Mouse (Mus musculus) neural tube, embryonic 14.5 days (tissue): ENCODE data around the gene Spag4. TPM values are rescaled to one million over a fixed set of nuclear protein-coding genes. Genes with fewer than 3 reads are reported as not detected.
A peak's percentile ranks its signal among the peaks of the same experiment; 100 is the strongest.
"Not testable (repeated sequence)": the region's sequence is repeated elsewhere in the genome, so short reads cannot be mapped to it uniquely, and the experiment has no call there.

ENCODE experiments used
- ATAC-seq: fragments of 200-750 bp; cut with Nextera tagmentation; 2 replicates; pipeline ENCODE4 v1.8.0; 2017; ENCODE audit warnings: low read depth, mild to moderate bottlenecking, moderate TSS enrichment, moderate library complexity
- H3K27ac ChIP-seq: fragments of 300-500 bp; sonication (generic); 2 replicates; pipeline ENCODE4 v1.5.1; 2014; ENCODE audit warnings: low read depth, mild to moderate bottlenecking, control low read depth, low read length, moderate library complexity, mixed read lengths
- H3K27me3 ChIP-seq: fragments of 300-500 bp; sonication (generic); 2 replicates; pipeline ENCODE4 v1.6.1; 2014; ENCODE audit warnings: low read length; ENCODE audit not compliant: control insufficient read depth, insufficient read depth
- H3K36me3 ChIP-seq: fragments of 300-500 bp; sonication (generic); 2 replicates; pipeline ENCODE4 v1.6.1; 2014; ENCODE audit warnings: low read length, mixed read lengths; ENCODE audit not compliant: control insufficient read depth, insufficient read depth
- H3K4me1 ChIP-seq: fragments of 300-500 bp; sonication (generic); 2 replicates; pipeline ENCODE4 v1.6.1; 2014; ENCODE audit warnings: low read length; ENCODE audit not compliant: control insufficient read depth, insufficient read depth
- H3K4me2 ChIP-seq: fragments of 300-500 bp; sonication (generic); 2 replicates; pipeline ENCODE4 v1.6.1; 2014; ENCODE audit warnings: mild to moderate bottlenecking, low read depth, low read length, control low read depth
- H3K4me3 ChIP-seq: fragments of 300-500 bp; sonication (generic); 2 replicates; pipeline ENCODE4 v1.5.1; 2014; ENCODE audit warnings: low read depth, low read length, control low read depth, mixed read lengths
- H3K9ac ChIP-seq: fragments of 300-500 bp; sonication (generic); replicated peaks from 2 replicates; pipeline ENCODE4 v1.6.1; 2014; ENCODE audit warnings: low read depth, mild to moderate bottlenecking, control low read depth, low read length, mixed read lengths
- H3K9me3 ChIP-seq: fragments of 300-500 bp; sonication (generic); 2 replicates; pipeline ENCODE4 v1.6.1; 2016; ENCODE audit warnings: low read length; ENCODE audit not compliant: control insufficient read depth
- WGBS: fragments of 180-500 bp; shearing (Covaris S2); extraction: QIAGEN DNeasy Blood & Tissue Kit; methylation state at CpG from one replicate; pipeline ENCODE4 v1.1.7; 2014; 5-methylcytosine and 5-hydroxymethylcytosine counted together
- polyA plus RNA-seq: library from polyadenylated mRNA; unstranded; fragments of >200 nt; fragmentation: Nextera tagmentation; extraction: Ambion mirVana; gene quantifications from 2 replicates; pipeline ENCODE4 v1.2.1, GENCODE M21; 2014

Spag4 gene
- polyA plus RNA-seq, 1 experiment from 2014 or later: 8.8 TPM

- H3K9me3 ChIP-seq: no peaks in the 10 kb centered on the region
- WGBS: 89% methylated on average over 3 of the region's 3 CpGs
- no peaks in the 10 kb centered on the region for H3K4me1 ChIP-seq
- H3K4me2 ChIP-seq: no peak overlapping the region
- H3K27me3 ChIP-seq: no peaks in the 10 kb centered on the region
- no peak overlapping the region for H3K4me3 ChIP-seq
- no peak overlapping the region for H3K27ac ChIP-seq
- no peak for ATAC-seq
- no peak overlapping the region for H3K9ac ChIP-seq
- H3K36me3 ChIP-seq: no peaks in the 10 kb centered on the region
Measured at GRCm38 (mm10) chr2:156084541-156084940, 19.6 kb downstream of the Spag4 start.

GRCm38 (mm10) chr2:156087391-156088110, 22.6 kb downstream of the Spag4 start:
- Histone ChIP-seq H3K36me3 (no peaks in the 10 kb centered on the region), H3K4me1 (no peaks in the 10 kb centered on the region), H3K27me3 (no peaks in the 10 kb centered on the region), H3K9ac (no peak overlapping the region), H3K4me2 (no peak overlapping the region), H3K27ac (no peak overlapping the region), H3K4me3 (no peak overlapping the region), H3K9me3 (no peaks in the 10 kb centered on the region)
- WGBS: 91% methylated on average over 7 of the region's 7 CpGs
- no peak for ATAC-seq

GRCm38 (mm10) chr2:156089799-156090198, 24.8 kb downstream of the Spag4 start:
- Histone ChIP-seq H3K4me3 (no peak overlapping the region), H3K27me3 (no peaks in the 10 kb centered on the region), H3K36me3 (0 out of 2 replicates have a peak, but pooled peaks cover under 1% of the 10 kb centered on the region), H3K4me1 (no peaks in the 10 kb centered on the region), H3K9me3 (no peaks in the 10 kb centered on the region), H3K27ac (no peak overlapping the region), H3K4me2 (no peak overlapping the region), H3K9ac (no peak overlapping the region)
- ATAC-seq: no peak
- 63% methylated on average over 1 of the region's 1 CpGs for WGBS

DNA sequence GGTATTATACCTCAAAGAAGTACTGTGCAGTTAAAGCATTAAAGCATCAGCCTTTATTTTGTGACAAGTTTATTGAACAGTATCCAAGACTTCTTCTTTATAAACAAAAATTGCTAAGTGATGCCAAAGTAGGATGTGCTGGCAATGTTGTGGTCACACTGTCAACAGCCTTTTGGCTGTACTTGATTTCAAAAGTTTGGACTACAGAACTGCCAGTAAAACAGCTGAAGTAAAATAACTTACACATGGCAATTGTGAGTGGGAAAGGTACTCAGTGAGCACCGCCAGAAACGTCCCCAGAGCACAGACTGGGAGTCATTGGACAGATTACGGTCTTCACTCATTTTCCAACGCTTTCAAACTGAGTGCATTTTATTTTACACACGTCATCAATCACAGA, 27.0 kb downstream of the Spag4 start:
- peaks cover 19% of the 10 kb centered on the region for H3K36me3 ChIP-seq
- ATAC-seq: no peak

GRCm38 (mm10) chr2:156110627-156111357, 45.8 kb downstream of the Spag4 start:
- Histone ChIP-seq H3K9ac (peak overlapping the region; percentile 94), H3K27me3 (no peaks in the 10 kb centered on the region), H3K27ac (peak overlapping the region; percentile 89), H3K4me2 (peak overlapping the region; percentile 65), H3K36me3 (no peaks in the 10 kb centered on the region), H3K4me3 (peak overlapping the region; percentile 83), H3K9me3 (no peaks in the 10 kb centered on the region), H3K4me1 (peaks cover 11% of the 10 kb centered on the region)
- peak; percentile 78 for ATAC-seq
- WGBS: 2% methylated on average over 16 of the region's 16 CpGs

More for the DNA sequence above, 27.0 kb downstream of the Spag4 start:
- Histone ChIP-seq H3K9ac (no peak overlapping the region), H3K9me3 (no peaks in the 10 kb centered on the region), H3K4me2 (no peak overlapping the region), H3K4me3 (no peak overlapping the region), H3K4me1 (no peaks in the 10 kb centered on the region), H3K27me3 (no peaks in the 10 kb centered on the region), H3K27ac (no peak overlapping the region)
- WGBS: 77% methylated on average over 5 of the region's 5 CpGs

DNA sequence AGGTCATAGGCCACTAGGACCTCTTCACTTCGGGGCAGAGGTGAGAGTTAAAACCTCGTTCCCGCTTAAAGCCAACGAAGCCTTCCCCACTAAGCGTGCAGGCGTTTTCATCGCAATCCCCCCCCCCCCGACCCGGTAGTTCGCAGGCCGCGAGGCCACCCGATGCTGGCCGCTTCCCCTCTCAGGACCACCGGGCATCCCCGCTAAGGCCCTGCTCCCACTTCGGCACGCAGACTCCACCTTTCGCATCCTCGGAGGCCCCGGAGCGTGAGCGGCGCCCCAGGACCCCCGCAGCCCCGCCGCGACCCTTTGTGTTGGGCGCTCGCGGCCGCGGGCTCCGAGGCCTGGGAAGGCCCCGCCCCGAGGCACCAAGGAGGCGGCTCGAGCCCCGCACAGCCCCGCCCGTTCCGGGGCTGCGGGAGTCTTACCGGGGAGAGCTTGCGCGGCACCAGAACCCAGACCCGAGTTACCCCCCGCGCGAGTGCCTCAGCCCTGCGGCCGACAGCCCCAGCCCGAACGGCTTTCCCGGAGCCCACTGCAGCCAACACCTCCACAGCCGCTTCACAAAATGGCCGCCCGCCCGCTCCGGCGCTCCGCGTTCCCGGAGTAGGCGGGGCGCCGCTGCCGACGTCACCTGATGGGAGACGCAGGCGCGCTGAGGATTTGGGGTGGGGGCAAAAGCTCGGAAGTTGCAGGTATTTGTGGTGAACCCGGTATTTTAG, 46.5 kb downstream of the Spag4 start, which contains the start of the genes Cpne1 and Rbm12:
Gene Cpne1, minus strand, starts transcription at position 608 of the 722 bp plus-strand sequence.
Gene Rbm12, minus strand, starts transcription at position 621 of the 722 bp plus-strand sequence.
- WGBS: under 1% methylated on average over 55 of the region's 74 CpGs
- Histone ChIP-seq H3K9me3 (no peaks in the 10 kb centered on the region), H3K4me3 (peak within 1 kb of the TSS; percentile 83), H3K4me2 (peak within 1 kb of the TSS; percentile 65), H3K27me3 (no peaks in the 10 kb centered on the region), H3K4me1 (peaks cover 11% of the 10 kb centered on the region), H3K36me3 (no peaks in the 10 kb centered on the region), H3K9ac (peak within 1 kb of the TSS; percentile 94), H3K27ac (peak within 1 kb of the TSS; percentile 89)
- peak; percentile 91 for ATAC-seq

DNA sequence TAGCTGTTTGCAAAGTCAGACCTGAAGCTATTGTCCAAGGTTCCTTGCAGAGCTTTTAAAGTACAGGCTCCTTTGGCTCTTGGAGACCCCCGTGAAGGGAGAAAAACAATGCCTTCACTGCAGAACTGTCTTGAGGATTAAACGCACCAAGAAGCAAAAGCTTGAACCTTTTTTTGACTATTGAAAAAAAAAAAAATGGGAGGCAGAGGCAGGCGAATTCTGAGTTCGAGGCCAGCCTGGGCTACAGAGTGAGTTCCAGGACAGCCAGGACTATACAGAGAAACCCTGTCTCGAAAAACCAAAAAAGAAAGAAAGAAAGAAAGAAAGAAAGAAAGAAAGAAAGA, 47.1 kb downstream of the Spag4 start:
- WGBS: 28% methylated on average over 5 of the region's 5 CpGs
- peak overlapping the region; percentile 31 for H3K4me2 ChIP-seq
- not testable (repeated sequence) for ATAC-seq, H3K27ac ChIP-seq, H3K9ac ChIP-seq, H3K36me3 ChIP-seq, H3K9me3 ChIP-seq, H3K27me3 ChIP-seq
- H3K4me3 ChIP-seq: peak overlapping the region; percentile 83
- H3K4me1 ChIP-seq: peaks cover 11% of the 10 kb centered on the region

DNA sequence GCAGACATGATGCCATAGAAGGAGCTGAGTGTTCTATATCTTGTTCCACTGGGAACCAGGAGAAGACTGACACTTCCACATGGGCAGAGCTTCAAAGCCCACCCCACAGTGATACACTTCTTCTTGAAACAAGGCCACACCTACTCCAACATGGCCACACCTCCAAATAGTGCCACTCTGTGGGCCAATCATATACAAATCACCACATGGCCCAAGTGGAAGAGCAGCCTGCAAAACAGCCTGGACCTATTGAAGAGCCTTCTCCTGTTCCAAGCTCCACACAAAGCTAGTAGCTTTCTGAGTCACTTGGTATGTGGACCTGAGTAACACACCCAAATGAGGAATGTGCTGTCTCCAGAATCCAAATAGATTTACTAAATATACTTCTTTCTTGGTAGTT, 54.6 kb downstream of the Spag4 start:
- Histone ChIP-seq H3K27me3 (no peaks in the 10 kb centered on the region), H3K4me3 (no peak overlapping the region), H3K4me2 (no peak overlapping the region), H3K4me1 (no peaks in the 10 kb centered on the region), H3K27ac (no peak overlapping the region), H3K36me3 (peaks cover 4% of the 10 kb centered on the region; the same call in 1 of the 2 replicates), H3K9me3 (no peaks in the 10 kb centered on the region), H3K9ac (no peak overlapping the region)
- no peak for ATAC-seq
